Mouse (Mus musculus) olfactory bulb, adult 2 months (tissue): Measurements from ENCODE around the gene Gm5724.

Source experiments
- CTCF ChIP-seq: fragments of 200-500 bp; IDR thresholded peaks from 2 replicates; pipeline ENCODE4 v1.5.1; 2012; ENCODE audit warnings: low read depth, mild to moderate bottlenecking, low read length, moderate library complexity; ENCODE audit not compliant: insufficient read depth
- POLR2A ChIP-seq: fragments of 200-500 bp; IDR thresholded peaks from 2 replicates; pipeline ENCODE4 v1.6.1; 2012; ENCODE audit warnings: mild to moderate bottlenecking, low read depth, low read length, moderate library complexity; ENCODE audit not compliant: insufficient read depth

GRCm38 (mm10) chr6:141687008-141687407 is 86.6 kb downstream of the Gm5724 start:
- no peak for TF ChIP-seq CTCF
- TF ChIP-seq POLR2A, result no peak
